Mouse (Mus musculus) CH12.LX (cell line): ENCODE data around the gene Tm7sf2. TPM values are rescaled to one million over a fixed set of nuclear protein-coding genes. Genes with fewer than 3 reads are reported as not detected.
A peak's percentile ranks its signal among the peaks of the same experiment; 100 is the strongest.

Experiments
- DNase-seq: peaks from one replicate; pipeline ENCODE4 v3.0.0-alpha.2; 2013; ENCODE audit errors: extremely low read depth
- H3K27ac ChIP-seq: 2 replicates; pipeline ENCODE4 v1.5.1; 2012; ENCODE audit warnings: low read depth, mild to moderate bottlenecking, control low read depth, moderate library complexity; ENCODE audit not compliant: insufficient read depth
- H3K27me3 ChIP-seq: replicated peaks from 2 replicates; pipeline ENCODE3; 2012; ENCODE audit warnings: inconsistent platforms
- H3K36me3 ChIP-seq, 2 experiments: replicated peaks in 1 of 2; 2 replicates each; pipeline versions ENCODE3 to v1.6.1; 2012; ENCODE audit warnings: inconsistent platforms in 1 of 2, low read length in 1 of 2, mild to moderate bottlenecking in 1 of 2, mixed read lengths in 1 of 2, moderate library complexity in 1 of 2; ENCODE audit not compliant: control insufficient read depth in 1 of 2, insufficient read depth in 1 of 2
- H3K4me1 ChIP-seq, 2 experiments: 2 replicates each; pipeline ENCODE4 v1.6.1; 2012; ENCODE audit warnings: inconsistent platforms in 1 of 2, moderate library complexity in 1 of 2; ENCODE audit not compliant: insufficient read depth in 2 of 2, control insufficient read depth in 1 of 2
- H3K4me2 ChIP-seq: 2 replicates; pipeline ENCODE4 v1.6.1; 2012; ENCODE audit warnings: low read depth, mild to moderate bottlenecking, control low read depth; ENCODE audit not compliant: poor library complexity, insufficient read depth, severe bottlenecking
- H3K4me3 ChIP-seq, 3 experiments: fragments of 150-350 bp in 1 of 3; sonication (generic) in 1 of 3; replicated peaks in 1 of 3; 2 replicates each; pipeline versions ENCODE3 to v1.5.1; 2011 to 2012; ENCODE audit warnings: low read depth in 2 of 3, low read length in 2 of 3, mild to moderate bottlenecking in 2 of 3, moderate library complexity in 2 of 3, control low read depth in 1 of 3, improper control_type of control experiment in 1 of 3, inconsistent platforms in 1 of 3, mixed read lengths in 1 of 3; ENCODE audit not compliant: poor library complexity in 1 of 3
- H3K79me2 ChIP-seq: replicated peaks from 2 replicates; pipeline ENCODE4 v1.6.1; 2012; ENCODE audit warnings: mild to moderate bottlenecking, moderate library complexity; ENCODE audit not compliant: control insufficient read depth, poor library complexity, insufficient read depth, severe bottlenecking; ENCODE audit errors: extremely low read depth
- H3K9ac ChIP-seq: 2 replicates; pipeline ENCODE4 v1.6.1; 2012; ENCODE audit warnings: low read depth, mild to moderate bottlenecking, control low read depth, moderate library complexity; ENCODE audit not compliant: insufficient read depth
- H3K9me3 ChIP-seq: replicated peaks from 2 replicates; pipeline ENCODE3; 2012; ENCODE audit warnings: low read length, inconsistent platforms, mixed read lengths
- BHLHE40 ChIP-seq: IDR thresholded peaks from 2 replicates; pipeline ENCODE4 v1.6.1; 2011; ENCODE audit warnings: mild to moderate bottlenecking, low read depth, low read length, improper control_type of control experiment
- E2F4 ChIP-seq: IDR thresholded peaks from 2 replicates; pipeline ENCODE4 v1.6.1; 2011; ENCODE audit warnings: low read depth, low read length, improper control_type of control experiment; ENCODE audit not compliant: insufficient replicate concordance
- ELF1 ChIP-seq: IDR thresholded peaks from 2 replicates; pipeline ENCODE4 v1.6.1; 2014; ENCODE audit warnings: low read depth, mild to moderate bottlenecking, inconsistent platforms, low read length, improper control_type of control experiment
- GABPA ChIP-seq: IDR thresholded peaks from 2 replicates; pipeline ENCODE4 v1.6.1; 2012; ENCODE audit warnings: low read depth, low read length, improper control_type of control experiment, inconsistent platforms; ENCODE audit not compliant: insufficient replicate concordance
- IRF4 ChIP-seq: IDR thresholded peaks from 2 replicates; pipeline ENCODE4 v1.6.1; 2014; ENCODE audit warnings: low read depth, mild to moderate bottlenecking, inconsistent platforms, low read length, improper control_type of control experiment
- JUN ChIP-seq: IDR thresholded peaks from 2 replicates; pipeline ENCODE4 v1.6.1; 2011; ENCODE audit warnings: low read depth, mild to moderate bottlenecking, low read length, improper control_type of control experiment, moderate library complexity; ENCODE audit not compliant: insufficient read depth
- JUND ChIP-seq: conservative IDR thresholded peaks from 2 replicates; pipeline ENCODE4 v1.6.1; 2011; ENCODE audit warnings: low read depth, low read length, improper control_type of control experiment
- KAT2A ChIP-seq: IDR thresholded peaks from 2 replicates; pipeline ENCODE4 v1.6.1; 2012; ENCODE audit warnings: low read length, improper control_type of control experiment, inconsistent platforms; ENCODE audit not compliant: insufficient replicate concordance
- MAFK ChIP-seq: IDR thresholded peaks from 2 replicates; pipeline ENCODE4 v1.6.1; 2011; ENCODE audit warnings: low read length, improper control_type of control experiment; ENCODE audit not compliant: insufficient replicate concordance
- MAZ ChIP-seq: IDR thresholded peaks from 2 replicates; pipeline ENCODE4 v1.6.1; 2012; ENCODE audit warnings: low read depth, mild to moderate bottlenecking, inconsistent platforms, low read length, improper control_type of control experiment, moderate library complexity
- MEF2A ChIP-seq: IDR thresholded peaks from 2 replicates; pipeline ENCODE4 v1.6.1; 2014; ENCODE audit warnings: low read depth, mild to moderate bottlenecking, inconsistent platforms, low read length, improper control_type of control experiment, borderline replicate concordance
- MXI1 ChIP-seq: IDR thresholded peaks from 2 replicates; pipeline ENCODE4 v1.6.1; 2011; ENCODE audit warnings: mild to moderate bottlenecking, low read depth, low read length, improper control_type of control experiment
- NELFE ChIP-seq: IDR thresholded peaks from 2 replicates; pipeline ENCODE4 v1.6.1; 2011; ENCODE audit warnings: low read depth, low read length, improper control_type of control experiment
- NRF1 ChIP-seq: IDR thresholded peaks from 2 replicates; pipeline ENCODE4 v1.6.1; 2014; ENCODE audit warnings: low read depth, mild to moderate bottlenecking, inconsistent platforms, low read length, improper control_type of control experiment, moderate library complexity
- PAX5 ChIP-seq: IDR thresholded peaks from 2 replicates; pipeline ENCODE4 v1.6.1; 2012; ENCODE audit warnings: low read length, inconsistent platforms, mixed read lengths
- POLR2AphosphoS2 ChIP-seq: IDR thresholded peaks from 2 replicates; pipeline ENCODE4 v1.6.1; 2011; ENCODE audit warnings: low read depth, low read length, improper control_type of control experiment
- SIN3A ChIP-seq: IDR thresholded peaks from 2 replicates; pipeline ENCODE4 v1.6.1; 2012; ENCODE audit warnings: low read length, improper control_type of control experiment, inconsistent platforms
- SMC3 ChIP-seq: IDR thresholded peaks from 2 replicates; pipeline ENCODE4 v1.6.1; 2011; ENCODE audit warnings: low read depth, low read length, improper control_type of control experiment
- TBP ChIP-seq: conservative IDR thresholded peaks from 2 replicates; pipeline ENCODE4 v1.6.1; 2011; ENCODE audit warnings: low read depth, low read length, improper control_type of control experiment
- TCF12 ChIP-seq: IDR thresholded peaks from 2 replicates; pipeline ENCODE4 v1.6.1; 2014; ENCODE audit warnings: low read depth, mild to moderate bottlenecking, inconsistent platforms, low read length, improper control_type of control experiment
- UBTF ChIP-seq: IDR thresholded peaks from 2 replicates; pipeline ENCODE4 v1.6.1; 2012; ENCODE audit warnings: low read depth, mild to moderate bottlenecking, inconsistent platforms, low read length, improper control_type of control experiment, moderate library complexity
- USF1 ChIP-seq: IDR thresholded peaks from 2 replicates; pipeline ENCODE4 v1.6.1; 2014; ENCODE audit warnings: low read depth, mild to moderate bottlenecking, inconsistent platforms, low read length, improper control_type of control experiment
- ZKSCAN1 ChIP-seq: IDR thresholded peaks from 2 replicates; pipeline ENCODE4 v1.6.1; 2012; ENCODE audit warnings: low read depth, inconsistent platforms, low read length, improper control_type of control experiment, borderline replicate concordance
- dilution Hi-C: fragments of 300-500 bp; cut with MboI; formaldehyde crosslinking; loops from 2 replicates; pipeline ENCODE4 v1.14.3; 2020; ENCODE audit warnings: low sequenced_read_pairs; ENCODE audit not compliant: extremely low pct_unique_long_range_greater_than_20kb, extremely low pct_ligation_motif_present
- in situ Hi-C: fragments of 300-500 bp; cut with MboI; formaldehyde crosslinking; loops from 3 replicates; pipeline ENCODE4 v1.14.3; 2019; ENCODE audit warnings: low sequenced_read_pairs, low pct_ligation_motif_present, low pct_unique_long_range_greater_than_20kb, mixed read lengths
- polyA plus RNA-seq: library from polyadenylated mRNA; unstranded; fragments of >175 nt; gene quantifications from 2 replicates; pipeline ENCODE4 v1.2.1, GENCODE M21; 2012; ENCODE audit warnings: low read depth; ENCODE audit not compliant: insufficient read length
- total RNA-seq, 2 experiments: library from RNA; depleted of rRNA; stranded (reverse); fragments of 300-350 nt in 1 of 2; fragments of >200 nt in 1 of 2; gene quantifications; 2 replicates each; pipeline ENCODE4 v1.2.3; 2012 to 2014

Tm7sf2 gene
- total and polyA plus RNA-seq, 3 experiments, result 10.8 to 15.1 (median 11.7) TPM

DNA sequence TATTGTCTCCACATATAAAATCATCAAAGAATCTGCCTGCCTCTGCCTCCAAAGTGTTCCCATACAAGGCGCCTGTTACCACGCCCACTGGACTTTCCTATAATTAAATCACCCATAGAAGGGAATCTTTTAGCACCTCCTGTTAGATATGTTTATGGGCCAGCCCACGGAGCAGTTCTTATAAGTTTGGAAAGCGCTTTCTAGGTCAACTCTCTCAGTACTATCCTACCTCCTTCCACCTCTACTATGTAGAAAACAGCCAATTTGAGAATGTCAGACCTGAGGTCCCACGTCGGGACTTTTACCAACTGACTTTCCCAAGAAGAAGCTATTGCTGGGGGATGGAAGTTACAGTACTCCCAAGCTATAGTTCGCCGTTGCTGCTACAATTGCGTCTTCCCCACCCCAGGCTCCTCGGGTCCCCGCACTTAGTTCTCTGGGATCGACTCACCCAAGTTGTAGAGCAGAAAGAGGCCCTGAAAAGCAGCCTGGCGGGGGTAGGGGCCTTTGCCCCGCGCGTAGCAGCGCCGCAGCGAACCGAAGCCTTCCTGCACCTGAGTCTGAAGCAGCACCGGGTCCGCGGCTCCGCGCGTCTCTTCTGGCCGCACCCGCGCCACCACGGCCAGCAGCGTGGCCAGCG, 49.3 kb upstream of the Tm7sf2 start:
- H3K27ac ChIP-seq, result peak overlapping the region; percentile 94
- H3K4me3 ChIP-seq, result peak overlapping the region; percentile 78 to 90 (median 84)
- peaks cover 11 to 43% of the 10 kb centered on the region in 2 experiments; a peak in 3 of 4 replicates for H3K4me1 ChIP-seq
- H3K79me2 ChIP-seq, result peaks cover 14% of the 10 kb centered on the region
- peak overlapping the region; percentile 70 for H3K4me2 ChIP-seq
- TF ChIP-seq USF1 (no peak), ELF1 (0 out of 2 replicates have a peak, but pooled peaks have one; percentile 15)
- no peaks in the 10 kb centered on the region for H3K9me3 ChIP-seq
- H3K27me3 ChIP-seq, result no peaks in the 10 kb centered on the region
- peak overlapping the region; percentile 74 for H3K9ac ChIP-seq
- dilution Hi-C loops, result no loop called here
- DNase-seq, result no peak
- peaks cover 36 to 72% of the 10 kb centered on the region in 2 experiments for H3K36me3 ChIP-seq
- in situ Hi-C loops, result no loop called here

- TF ChIP-seq UBTF (no peak), NELFE (no peak), NRF1 (no peak), MXI1 (no peak), E2F4 (no peak)
- Histone ChIP-seq H3K4me1 (peaks cover 11 to 46% of the 10 kb centered on the region in 2 experiments; a peak in 3 of 4 replicates), H3K36me3 (peaks cover 32 to 72% of the 10 kb centered on the region in 2 experiments), H3K27me3 (no peaks in the 10 kb centered on the region), H3K4me3 (no peak overlapping the region), H3K9ac (peak overlapping the region; percentile 74; the same call in 1 of the 2 replicates), H3K27ac (no peak overlapping the region), H3K9me3 (no peaks in the 10 kb centered on the region), H3K79me2 (peaks cover 14% of the 10 kb centered on the region), H3K4me2 (peak overlapping the region; percentile 70; the same call in 1 of the 2 replicates)
- dilution Hi-C loops, result no loop called here
- no peak for DNase-seq
- in situ Hi-C loops, result no loop called here
Observed at GRCm38 (mm10) chr19:6116113-6116850, 48.1 kb upstream of the Tm7sf2 start.

- H3K9me3 ChIP-seq, result no peaks in the 10 kb centered on the region
- peaks cover 11 to 35% of the 10 kb centered on the region in 2 experiments; a peak in 3 of 4 replicates for H3K4me1 ChIP-seq
- no peak overlapping the region for H3K9ac ChIP-seq
- no peak for TF ChIP-seq ELF1
- TF ChIP-seq BHLHE40, result no peak
- TF ChIP-seq ZKSCAN1, result no peak
- TF ChIP-seq MEF2A, result no peak
- no peak for TF ChIP-seq MAFK
- no peak for TF ChIP-seq JUN
- TF ChIP-seq TCF12, result no peak
- no peak for TF ChIP-seq SMC3
- no peak for TF ChIP-seq KAT2A
- no peak for TF ChIP-seq UBTF
- no peak for TF ChIP-seq POLR2AphosphoS2
- TF ChIP-seq MAZ, result no peak
- no peak for TF ChIP-seq IRF4
- TF ChIP-seq TBP, result no peak
- no peak for TF ChIP-seq GABPA
- TF ChIP-seq JUND, result no peak
- no peak for TF ChIP-seq SIN3A
- no peak for TF ChIP-seq PAX5
- H3K27ac ChIP-seq, result no peak overlapping the region
- in situ Hi-C loops (no loop called here), dilution Hi-C loops (no loop called here)
- no peak overlapping the region for H3K4me2 ChIP-seq
- peaks cover 14% of the 10 kb centered on the region for H3K79me2 ChIP-seq
- no peaks in the 10 kb centered on the region for H3K27me3 ChIP-seq
- H3K36me3 ChIP-seq, result peaks cover 32 to 68% of the 10 kb centered on the region in 2 experiments
- no peak for DNase-seq
- H3K4me3 ChIP-seq, result no peak overlapping the region
Observed at GRCm38 (mm10) chr19:6113116-6113515, 44.9 kb upstream of the Tm7sf2 start.
